Mouse (Mus musculus) kidney, embryonic 14.5 days (tissue): Measurements from ENCODE around the gene Pla2r1. TPM values are rescaled to one million over a fixed set of nuclear protein-coding genes. Genes with fewer than 3 reads are reported as not detected.

Experiments
- ATAC-seq: fragments of 200-750 bp; cut with Nextera tagmentation; 2 replicates; pipeline ENCODE4 v1.8.0; 2017; ENCODE audit warnings: moderate number of reproducible peaks, mild to moderate bottlenecking, moderate TSS enrichment, moderate library complexity; ENCODE audit not compliant: low FRiP score, low TSS enrichment
- H3K27ac ChIP-seq: fragments of 300-500 bp; sonication (generic); 2 replicates; pipeline ENCODE4 v1.5.1; 2014; ENCODE audit warnings: low read depth, mild to moderate bottlenecking, low read length, moderate library complexity, mixed read lengths
- H3K27me3 ChIP-seq: fragments of 300-500 bp; sonication (generic); 2 replicates; pipeline ENCODE4 v1.6.1; 2014; ENCODE audit warnings: mild to moderate bottlenecking, low read length; ENCODE audit not compliant: control insufficient read depth, insufficient read depth
- H3K36me3 ChIP-seq: fragments of 300-500 bp; sonication (generic); 2 replicates; pipeline ENCODE4 v1.6.1; 2014; ENCODE audit warnings: low read length, mixed read lengths; ENCODE audit not compliant: control insufficient read depth, insufficient read depth
- H3K4me1 ChIP-seq: fragments of 300-500 bp; sonication (generic); 2 replicates; pipeline ENCODE4 v1.6.1; 2014; ENCODE audit warnings: low read length, mixed read lengths; ENCODE audit not compliant: control insufficient read depth, insufficient read depth
- H3K4me2 ChIP-seq: fragments of 300-500 bp; sonication (generic); replicated peaks from 2 replicates; pipeline ENCODE4 v1.6.1; 2014; ENCODE audit warnings: low read depth, mild to moderate bottlenecking, low read length
- H3K4me3 ChIP-seq: fragments of 300-500 bp; sonication (generic); 2 replicates; pipeline ENCODE4 v1.5.1; 2014; ENCODE audit warnings: mild to moderate bottlenecking, low read length
- H3K9ac ChIP-seq: fragments of 300-500 bp; sonication (generic); 2 replicates; pipeline ENCODE4 v1.6.1; 2014; ENCODE audit warnings: low read depth, mild to moderate bottlenecking, low read length, moderate library complexity
- H3K9me3 ChIP-seq: fragments of 300-500 bp; sonication (generic); 2 replicates; pipeline ENCODE4 v1.6.1; 2016; ENCODE audit warnings: low read length; ENCODE audit not compliant: control insufficient read depth
- WGBS: fragments of 180-500 bp; shearing (Covaris S2); extraction: QIAGEN DNeasy Blood & Tissue Kit; methylation state at CpG from one replicate; pipeline ENCODE4 v1.1.7; 2014; 5-methylcytosine and 5-hydroxymethylcytosine counted together
- polyA plus RNA-seq: library from polyadenylated mRNA; unstranded; fragments of >200 nt; fragmentation: Nextera tagmentation; extraction: Ambion mirVana; gene quantifications from 2 replicates; pipeline ENCODE4 v1.2.1, GENCODE M21; 2014

The Pla2r1 gene
- polyA plus RNA-seq, 1 experiment from 2014 or later: 3.3 TPM

- H3K27me3 ChIP-seq: no peaks in the 10 kb centered on the region
- H3K27ac ChIP-seq: no peak overlapping the region
- no peaks in the 10 kb centered on the region for H3K36me3 ChIP-seq
- no peak overlapping the region for H3K9ac ChIP-seq
- H3K4me3 ChIP-seq: no peak overlapping the region
- ATAC-seq: no peak
- no peak overlapping the region for H3K4me2 ChIP-seq
- WGBS: 75% methylated on average over 11 of the region's 11 CpGs
- no peaks in the 10 kb centered on the region for H3K9me3 ChIP-seq
- H3K4me1 ChIP-seq: no peaks in the 10 kb centered on the region
Measured at GRCm38 (mm10) chr2:60468901-60469770, 84.0 kb downstream of the Pla2r1 start.

GRCm38 (mm10) chr2:60452376-60452775, 100.7 kb downstream of the Pla2r1 start:
- 75% methylated on average over 7 of the region's 7 CpGs for WGBS
- H3K27me3 ChIP-seq: no peaks in the 10 kb centered on the region
- no peaks in the 10 kb centered on the region for H3K9me3 ChIP-seq
- H3K4me2 ChIP-seq: no peak overlapping the region
- no peak for ATAC-seq
- no peak overlapping the region for H3K4me3 ChIP-seq
- no peaks in the 10 kb centered on the region for H3K36me3 ChIP-seq
- H3K27ac ChIP-seq: no peak overlapping the region
- H3K9ac ChIP-seq: no peak overlapping the region
- H3K4me1 ChIP-seq: no peaks in the 10 kb centered on the region

- no peak overlapping the region for H3K9ac ChIP-seq
- no peak overlapping the region for H3K4me2 ChIP-seq
- ATAC-seq: no peak
Measured at GRCm38 (mm10) chr2:60451119-60451773, 101.9 kb downstream of the Pla2r1 start.

GRCm38 (mm10) chr2:60449732-60450131, 103.4 kb downstream of the Pla2r1 start:
- Histone ChIP-seq H3K4me2 (no peak overlapping the region), H3K27ac (no peak overlapping the region), H3K9me3 (no peaks in the 10 kb centered on the region), H3K4me1 (no peaks in the 10 kb centered on the region), H3K9ac (no peak overlapping the region), H3K36me3 (no peaks in the 10 kb centered on the region), H3K27me3 (no peaks in the 10 kb centered on the region), H3K4me3 (no peak overlapping the region)
- ATAC-seq: no peak
- 75% methylated on average over 6 of the region's 6 CpGs for WGBS

More at GRCm38 (mm10) chr2:60451119-60451773, 101.9 kb downstream of the Pla2r1 start:
- Histone ChIP-seq H3K27ac (no peak overlapping the region), H3K27me3 (no peaks in the 10 kb centered on the region), H3K36me3 (no peaks in the 10 kb centered on the region), H3K4me3 (no peak overlapping the region), H3K4me1 (no peaks in the 10 kb centered on the region), H3K9me3 (no peaks in the 10 kb centered on the region)
- 24% methylated on average over 3 of the region's 3 CpGs for WGBS

GRCm38 (mm10) chr2:60444711-60445509, 108.2 kb downstream of the Pla2r1 start:
- H3K4me1 ChIP-seq: no peaks in the 10 kb centered on the region
- H3K4me3 ChIP-seq: no peak overlapping the region
- H3K36me3 ChIP-seq: no peaks in the 10 kb centered on the region
- no peaks in the 10 kb centered on the region for H3K9me3 ChIP-seq
- no peak overlapping the region for H3K27ac ChIP-seq
- H3K4me2 ChIP-seq: no peak overlapping the region
- WGBS: 40% methylated on average over 9 of the region's 9 CpGs
- no peaks in the 10 kb centered on the region for H3K27me3 ChIP-seq
- no peak overlapping the region for H3K9ac ChIP-seq
- ATAC-seq: peak; percentile 62; the same call in 1 of the 2 replicates

- Histone ChIP-seq H3K9ac (no peak overlapping the region), H3K27ac (no peak overlapping the region), H3K4me1 (no peaks in the 10 kb centered on the region), H3K4me3 (no peak overlapping the region), H3K4me2 (no peak overlapping the region), H3K27me3 (no peaks in the 10 kb centered on the region), H3K9me3 (no peaks in the 10 kb centered on the region), H3K36me3 (no peaks in the 10 kb centered on the region)
- 93% methylated on average over 7 of the region's 7 CpGs for WGBS
- ATAC-seq: no peak
Measured at GRCm38 (mm10) chr2:60443279-60443678, 109.8 kb downstream of the Pla2r1 start.

- no peaks in the 10 kb centered on the region for H3K9me3 ChIP-seq
- H3K36me3 ChIP-seq: no peaks in the 10 kb centered on the region
- ATAC-seq: no peak
- H3K4me3 ChIP-seq: no peak overlapping the region
- H3K4me2 ChIP-seq: no peak overlapping the region
- 26% methylated on average over 3 of the region's 3 CpGs for WGBS
- H3K27ac ChIP-seq: no peak overlapping the region
- no peaks in the 10 kb centered on the region for H3K27me3 ChIP-seq
- no peak overlapping the region for H3K9ac ChIP-seq
- no peaks in the 10 kb centered on the region for H3K4me1 ChIP-seq
Measured at GRCm38 (mm10) chr2:60441875-60442274, 111.2 kb downstream of the Pla2r1 start.

GRCm38 (mm10) chr2:60436802-60437201, 116.3 kb downstream of the Pla2r1 start:
- Histone ChIP-seq H3K9me3 (no peaks in the 10 kb centered on the region), H3K4me1 (no peaks in the 10 kb centered on the region), H3K4me3 (no peak overlapping the region), H3K27ac (no peak overlapping the region), H3K9ac (no peak overlapping the region), H3K27me3 (no peaks in the 10 kb centered on the region), H3K4me2 (no peak overlapping the region), H3K36me3 (no peaks in the 10 kb centered on the region)
- peak; percentile 87 for ATAC-seq
- 19% methylated on average over 5 of the region's 5 CpGs for WGBS
